Mouse (Mus musculus) neural tube, embryonic 10.5 days (tissue): ENCODE data around the gene Pusl1.

Source experiments
- DNase-seq: peaks from one replicate; pipeline ENCODE4 v3.0.0-alpha.2; 2017; ENCODE audit warnings: low spot score; ENCODE audit errors: extremely low spot score

The Pusl1 gene

GRCm38 (mm10) chr4:155891551-155892001 is at the start of gene Pusl1, which contains the start of gene Acap3:
Gene Pusl1 (minus strand): TSS chr4:155891781.
Gene Acap3 (plus strand): TSS chr4:155891822.
- DNase-seq = peak; percentile 97

GRCm38 (mm10) chr4:155932031-155932430 is 40.5 kb upstream of the Pusl1 start:
- DNase-seq = no peak

- DNase-seq = peak; percentile 12
Observed at GRCm38 (mm10) chr4:155908751-155909150, 17.2 kb upstream of the Pusl1 start.

GRCm38 (mm10) chr4:155908281-155908680 is 16.7 kb upstream of the Pusl1 start:
- no peak for DNase-seq

- no peak for DNase-seq
Observed at GRCm38 (mm10) chr4:155907003-155907402, 15.4 kb upstream of the Pusl1 start.

- no peak for DNase-seq
Observed at GRCm38 (mm10) chr4:155906125-155906524, 14.5 kb upstream of the Pusl1 start.

GRCm38 (mm10) chr4:155905634-155906033 is 14.1 kb upstream of the Pusl1 start:
- no peak for DNase-seq

- DNase-seq = no peak
Observed at GRCm38 (mm10) chr4:155904318-155905102, 12.9 kb upstream of the Pusl1 start.

GRCm38 (mm10) chr4:155903246-155903645 is 11.7 kb upstream of the Pusl1 start:
- DNase-seq = no peak

- peak; percentile 9 for DNase-seq
Observed at GRCm38 (mm10) chr4:155901205-155901604, 9.6 kb upstream of the Pusl1 start.

GRCm38 (mm10) chr4:155899355-155899754 is 7.8 kb upstream of the Pusl1 start:
- no peak for DNase-seq

GRCm38 (mm10) chr4:155898318-155898717 is 6.7 kb upstream of the Pusl1 start:
- DNase-seq = no peak

- no peak for DNase-seq
Observed at GRCm38 (mm10) chr4:155896461-155896860, 4.9 kb upstream of the Pusl1 start.

GRCm38 (mm10) chr4:155895826-155896225 is 4.2 kb upstream of the Pusl1 start:
- DNase-seq = no peak

- DNase-seq = no peak
Observed at GRCm38 (mm10) chr4:155895216-155895615, 3.6 kb upstream of the Pusl1 start.

- DNase-seq = no peak
Observed at GRCm38 (mm10) chr4:155894311-155894881, 2.8 kb upstream of the Pusl1 start.

GRCm38 (mm10) chr4:155893212-155893690 is 1.7 kb upstream of the Pusl1 start:
- DNase-seq = no peak

GRCm38 (mm10) chr4:155892438-155893211 is 1.0 kb upstream of the Pusl1 start:
- DNase-seq = no peak

- peak; percentile 88 for DNase-seq
Observed at GRCm38 (mm10) chr4:155892017-155892416, 436 bp upstream of the Pusl1 start.

GRCm38 (mm10) chr4:155891011-155891471 is 540 bp downstream of the Pusl1 start:
- DNase-seq = no peak

GRCm38 (mm10) chr4:155889316-155889715 is 2.3 kb downstream of the Pusl1 start:
- DNase-seq = no peak

- no peak for DNase-seq
Observed at GRCm38 (mm10) chr4:155888181-155888580, 3.4 kb downstream of the Pusl1 start.
